Mouse (Mus musculus) liver, postnatal 0 days (tissue): ENCODE measurements around the gene Sel1l3. TPM values are rescaled to one million over a fixed set of nuclear protein-coding genes. Genes with fewer than 3 reads are reported as not detected.

Experiments
- ATAC-seq: fragments of 200-750 bp; cut with Nextera tagmentation; 2 replicates; pipeline ENCODE4 v1.8.0; 2017; ENCODE audit warnings: mild to moderate bottlenecking, moderate library complexity
- DNase-seq: peaks from one replicate; pipeline ENCODE4 v3.0.0-alpha.2; 2016
- H3K27ac ChIP-seq: fragments of 300-500 bp; sonication (generic); 2 replicates; pipeline ENCODE4 v1.5.1; 2014; ENCODE audit warnings: antibody characterized with exemption, moderate library complexity, mild to moderate bottlenecking, low read depth
- H3K27me3 ChIP-seq: fragments of 300-500 bp; sonication (generic); 2 replicates; pipeline ENCODE4 v1.6.1; 2014; ENCODE audit warnings: low read length, control low read depth, mixed read lengths; ENCODE audit not compliant: insufficient read depth
- H3K36me3 ChIP-seq: fragments of 300-500 bp; sonication (generic); replicated peaks from 2 replicates; pipeline ENCODE4 v1.6.1; 2014; ENCODE audit warnings: mild to moderate bottlenecking, control low read depth, low read length, moderate library complexity, mixed read lengths; ENCODE audit not compliant: insufficient read depth
- H3K4me1 ChIP-seq: fragments of 300-500 bp; sonication (generic); 2 replicates; pipeline ENCODE4 v1.6.1; 2014; ENCODE audit warnings: antibody characterized with exemption, mild to moderate bottlenecking, control low read depth; ENCODE audit not compliant: insufficient read depth
- H3K4me2 ChIP-seq: fragments of 300-500 bp; sonication (generic); 2 replicates; pipeline ENCODE4 v1.6.1; 2014; ENCODE audit warnings: low read depth, mild to moderate bottlenecking, low read length, moderate library complexity, mixed read lengths
- H3K4me3 ChIP-seq: fragments of 300-500 bp; sonication (generic); 2 replicates; pipeline ENCODE4 v1.5.1; 2014; ENCODE audit warnings: low read depth, low read length
- H3K9ac ChIP-seq: fragments of 300-500 bp; sonication (generic); replicated peaks from 2 replicates; pipeline ENCODE4 v1.6.1; 2014; ENCODE audit warnings: mild to moderate bottlenecking, moderate library complexity
- H3K9me3 ChIP-seq: fragments of 300-500 bp; sonication (generic); 2 replicates; pipeline ENCODE4 v1.6.1; 2016; ENCODE audit warnings: mild to moderate bottlenecking, control low read depth, low read length, mixed read lengths
- CTCF ChIP-seq: sonication (generic); IDR thresholded peaks from 2 replicates; pipeline ENCODE4 v1.5.1; 2016; ENCODE audit warnings: antibody characterized with exemption, low read depth
- EP300 ChIP-seq: IDR thresholded peaks from 2 replicates; pipeline ENCODE4 v1.6.1; 2016; ENCODE audit warnings: antibody characterized with exemption, low read depth, mild to moderate bottlenecking
- WGBS: fragments of 180-500 bp; shearing (Covaris S2); extraction: QIAGEN DNeasy Blood & Tissue Kit; methylation state at CpG from one replicate; pipeline ENCODE4 v1.1.7; 2014; ENCODE audit not compliant: insufficient replicate concordance; 5-methylcytosine and 5-hydroxymethylcytosine counted together
- polyA plus RNA-seq: library from polyadenylated mRNA; unstranded; fragments of >200 nt; fragmentation: Nextera tagmentation; extraction: Ambion mirVana; gene quantifications from 2 replicates; pipeline ENCODE4 v1.2.1, GENCODE M21; 2015

Sel1l3 gene
- polyA plus RNA-seq, result 0.84 and 0.93 TPM in 2 replicates

- H3K4me3 ChIP-seq, result peak within 1 kb of the TSS; percentile 48
- TF ChIP-seq CTCF, result no peak
- no peak for TF ChIP-seq EP300
- H3K36me3 ChIP-seq, result no peaks in the 10 kb centered on the region
- 4% methylated on average over 22 of the region's 29 CpGs for WGBS
- peaks cover 38% of the 10 kb centered on the region for H3K27me3 ChIP-seq
- H3K4me2 ChIP-seq, result peak within 1 kb of the TSS; percentile 84
- peak within 1 kb of the TSS; percentile 48; the same call in 1 of the 2 replicates for H3K9ac ChIP-seq
- H3K4me1 ChIP-seq, result peaks cover 5% of the 10 kb centered on the region
- H3K9me3 ChIP-seq, result no peaks in the 10 kb centered on the region
- DNase-seq, result peak; percentile 27
- H3K27ac ChIP-seq, result no peak within 1 kb of the TSS
- peak; percentile 45 for ATAC-seq
Observed at GRCm38 (mm10) chr5:53213711-53214352, at the start of gene Sel1l3. TSS of gene Sel1l3 (minus strand) at chr5:53213927.

GRCm38 (mm10) chr5:53261999-53262398, 48.3 kb upstream of the Sel1l3 start:
- H3K4me3 ChIP-seq, result no peak overlapping the region
- 70% methylated on average over 10 of the region's 10 CpGs for WGBS
- 0 out of 2 replicates have a peak, but pooled peaks cover 6% of the 10 kb centered on the region for H3K4me1 ChIP-seq
- no peak overlapping the region for H3K9ac ChIP-seq
- no peaks in the 10 kb centered on the region for H3K36me3 ChIP-seq
- H3K27ac ChIP-seq, result no peak overlapping the region
- DNase-seq (no peak), ATAC-seq (no peak)
- peaks cover 20% of the 10 kb centered on the region for H3K27me3 ChIP-seq
- H3K4me2 ChIP-seq, result no peak overlapping the region
- TF ChIP-seq EP300 (no peak), CTCF (no peak)
- H3K9me3 ChIP-seq, result no peaks in the 10 kb centered on the region

- H3K4me2 ChIP-seq, result no peak overlapping the region
- 0 out of 2 replicates have a peak, but pooled peaks cover 2% of the 10 kb centered on the region for H3K4me1 ChIP-seq
- no peak overlapping the region for H3K9ac ChIP-seq
- no peaks in the 10 kb centered on the region for H3K9me3 ChIP-seq
- H3K36me3 ChIP-seq, result no peaks in the 10 kb centered on the region
- no peak overlapping the region for H3K4me3 ChIP-seq
- ATAC-seq (no peak), DNase-seq (no peak)
- H3K27me3 ChIP-seq, result peaks cover 25% of the 10 kb centered on the region
- TF ChIP-seq EP300 (no peak), CTCF (no peak)
- WGBS, result 59% methylated on average over 5 of the region's 5 CpGs
- H3K27ac ChIP-seq, result no peak overlapping the region
Observed at GRCm38 (mm10) chr5:53259894-53260293, 46.2 kb upstream of the Sel1l3 start.

GRCm38 (mm10) chr5:53258038-53258786, 44.5 kb upstream of the Sel1l3 start:
- Histone ChIP-seq H3K4me3 (peak overlapping the region; percentile 32), H3K9me3 (no peaks in the 10 kb centered on the region), H3K27me3 (peaks cover 25% of the 10 kb centered on the region), H3K27ac (no peak overlapping the region), H3K4me2 (peak overlapping the region; percentile 63), H3K4me1 (0 out of 2 replicates have a peak, but pooled peaks cover 2% of the 10 kb centered on the region), H3K9ac (peak overlapping the region; percentile 26; the same call in 1 of the 2 replicates), H3K36me3 (no peaks in the 10 kb centered on the region)
- TF ChIP-seq EP300 (no peak), CTCF (0 out of 2 replicates have a peak, but pooled peaks have one; percentile 12)
- 4% methylated on average over 29 of the region's 29 CpGs for WGBS
- ATAC-seq (no peak), DNase-seq (no peak)

GRCm38 (mm10) chr5:53254821-53255220, 41.1 kb upstream of the Sel1l3 start:
- Histone ChIP-seq H3K36me3 (no peaks in the 10 kb centered on the region), H3K27me3 (peaks cover 25% of the 10 kb centered on the region), H3K9me3 (no peaks in the 10 kb centered on the region), H3K9ac (no peak overlapping the region), H3K4me3 (no peak overlapping the region), H3K27ac (no peak overlapping the region), H3K4me2 (no peak overlapping the region), H3K4me1 (0 out of 2 replicates have a peak, but pooled peaks cover 2% of the 10 kb centered on the region)
- no peak for DNase-seq
- TF ChIP-seq EP300, result no peak
- no peak for TF ChIP-seq CTCF
- WGBS, result 70% methylated on average over 3 of the region's 3 CpGs
- ATAC-seq, result no peak

- Histone ChIP-seq H3K9me3 (no peaks in the 10 kb centered on the region), H3K9ac (no peak overlapping the region), H3K27me3 (peaks cover 25% of the 10 kb centered on the region), H3K36me3 (no peaks in the 10 kb centered on the region), H3K27ac (no peak overlapping the region), H3K4me3 (no peak overlapping the region), H3K4me2 (no peak overlapping the region), H3K4me1 (0 out of 2 replicates have a peak, but pooled peaks cover 2% of the 10 kb centered on the region)
- ATAC-seq (peak; percentile 88), DNase-seq (peak; percentile 49)
- WGBS, result 59% methylated on average over 5 of the region's 5 CpGs
- no peak for TF ChIP-seq CTCF
Observed at GRCm38 (mm10) chr5:53254154-53254553, 40.4 kb upstream of the Sel1l3 start.
